Comparison of ENCODE assay signal across 22 mouse cellular contexts in the genomic region with DNA sequence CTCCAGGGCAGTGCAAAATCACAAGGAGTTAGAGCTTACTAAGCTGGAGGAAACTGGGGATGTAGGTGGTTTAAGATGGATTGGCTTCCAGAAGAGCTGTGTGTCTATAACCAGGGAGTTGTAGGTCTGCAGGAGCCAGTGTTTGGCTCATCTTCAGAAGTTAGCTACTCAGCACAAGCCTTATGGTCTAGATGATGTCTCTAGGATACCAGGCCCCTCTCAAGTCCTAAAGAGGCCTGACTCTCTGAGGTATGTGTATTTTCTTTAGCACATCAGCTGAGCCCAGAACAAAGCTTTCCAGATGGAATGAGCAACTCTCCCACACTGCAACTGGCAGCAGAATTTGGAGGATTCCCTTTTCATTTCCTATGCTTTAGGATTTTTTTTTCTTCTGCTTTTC.
DNase-seq lines count a peak whose midpoint lies in the region; ATAC-seq lines count a peak whose summit lies in the region.
"Had no signal": no experiment of that assay in that cellular context is flagged by ENCODE, and none has a peak within 500 bp of the region (broad histone marks: within the 10 kb centered on the region; RNA-seq: fewer than 3 reads in every experiment).

No protein-coding gene starts in this region.

- no peaks in the 10 kb centered on the region for H3K9me3 ChIP-seq in midbrain, embryonic 14.5 days (ENCODE audit: control insufficient read depth, low read length)
- H3K9me3 ChIP-seq: embryonic facial prominence, embryonic 12.5 days; hindbrain, embryonic 12.5 days; kidney, embryonic 15.5 days; liver, embryonic 13.5 days had no signal

- peak; percentile 28 for DNase-seq in layer of hippocampus, adult 11-12 months (ENCODE audit: low spot score)
- DNase-seq in layer of hippocampus, postnatal 36 days: no peak
- peak; percentile 37 to 48 for DNase-seq in right cerebral cortex, adult 2 months (ENCODE audit: low spot score in 2 of 2)
- DNase-seq in right cerebral cortex, postnatal 14 days: no peak
- peak; percentile 31 to 41 for DNase-seq in right cerebral cortex, postnatal 10 days (ENCODE audit: low spot score in 2 of 2)
- DNase-seq in midbrain, embryonic 14.5 days: no peak
- no peak for DNase-seq in adipocyte (ENCODE audit: low spot score)
- DNase-seq: adrenal gland, adult 8-10 months; cerebellum, adult 18-20 months; cerebellum, postnatal 14 days; forebrain, postnatal 0 days; gastrocnemius, postnatal 25 days; kidney, adult 11 months; kidney, postnatal 36 days; liver, embryonic 13.5 days; lung, adult 2 months; lung, postnatal 14 days had no signal

- no peak for ATAC-seq in midbrain, embryonic 14.5 days (ENCODE audit: low FRiP score, low TSS enrichment)
- ATAC-seq: forebrain, postnatal 0 days had no signal

- H3K27ac ChIP-seq in midbrain, embryonic 14.5 days (replicated peaks; ENCODE audit: low read depth, low read length): no peak overlapping the region
- H3K27ac ChIP-seq: embryonic facial prominence, embryonic 12.5 days; hindbrain, embryonic 12.5 days; kidney, embryonic 15.5 days; liver, embryonic 13.5 days; stomach, postnatal 0 days had no signal

- H3K4me1 ChIP-seq in midbrain, embryonic 14.5 days (ENCODE audit: control insufficient read depth, insufficient read depth, low read length): no peaks in the 10 kb centered on the region
- H3K4me1 ChIP-seq: embryonic facial prominence, embryonic 12.5 days; hindbrain, embryonic 12.5 days; kidney, embryonic 15.5 days; liver, embryonic 13.5 days had no signal

- no peak overlapping the region for H3K4me2 ChIP-seq in midbrain, embryonic 14.5 days (ENCODE audit: low read length)
- H3K4me2 ChIP-seq: embryonic facial prominence, embryonic 12.5 days; hindbrain, embryonic 12.5 days; kidney, embryonic 15.5 days; liver, embryonic 13.5 days; midbrain, embryonic 11.5 days had no signal

- no peak overlapping the region for H3K9ac ChIP-seq in midbrain, embryonic 14.5 days (replicated peaks; ENCODE audit: low read length)
- H3K9ac ChIP-seq: embryonic facial prominence, embryonic 12.5 days; forebrain, postnatal 0 days; hindbrain, embryonic 12.5 days; kidney, embryonic 15.5 days; liver, embryonic 13.5 days had no signal

- H3K4me3 ChIP-seq in midbrain, embryonic 14.5 days (replicated peaks; ENCODE audit: low read depth, low read length): no peak overlapping the region
- H3K4me3 ChIP-seq: embryonic facial prominence, embryonic 12.5 days; hindbrain, embryonic 12.5 days; kidney, embryonic 15.5 days; liver, embryonic 13.5 days had no signal

- H3K36me3 ChIP-seq in midbrain, embryonic 14.5 days (ENCODE audit: control insufficient read depth, insufficient read depth, low read length): no peaks in the 10 kb centered on the region
- H3K36me3 ChIP-seq: embryonic facial prominence, embryonic 12.5 days; hindbrain, embryonic 12.5 days; kidney, embryonic 15.5 days; liver, embryonic 13.5 days had no signal

- H3K27me3 ChIP-seq in midbrain, embryonic 14.5 days (ENCODE audit: control insufficient read depth, insufficient read depth, low read length): no peaks in the 10 kb centered on the region
- H3K27me3 ChIP-seq: embryonic facial prominence, embryonic 12.5 days; hindbrain, embryonic 12.5 days; kidney, embryonic 15.5 days; liver, embryonic 13.5 days had no signal

Comparison
In these comparisons a context has a peak if more than half of its experiments do, and no peak if none do; other contexts are left out.
1. DNase-seq: peak in layer of hippocampus, adult 11-12 months (single experiment), right cerebral cortex, adult 2 months (2 of 2) and right cerebral cortex, postnatal 10 days (2 of 2); none in layer of hippocampus, postnatal 36 days (0 of 2), right cerebral cortex, postnatal 14 days (single experiment), midbrain, embryonic 14.5 days (single experiment) and adipocyte (single experiment).